Mouse (Mus musculus) lung, embryonic 14.5 days (tissue): Measurements from ENCODE around the gene Cenpn. TPM values are rescaled to one million over a fixed set of nuclear protein-coding genes. Genes with fewer than 3 reads are reported as not detected.
A peak's percentile ranks its signal among the peaks of the same experiment; 100 is the strongest.

Experiments used
- ATAC-seq: fragments of 200-750 bp; cut with Nextera tagmentation; 2 replicates; pipeline ENCODE4 v1.8.0; 2017; ENCODE audit warnings: mild to moderate bottlenecking, moderate TSS enrichment, moderate library complexity; ENCODE audit not compliant: insufficient read depth
- DNase-seq: peaks from one replicate; pipeline ENCODE4 v3.0.0-alpha.2; 2015
- H3K27ac ChIP-seq: fragments of 300-500 bp; sonication (generic); 2 replicates; pipeline ENCODE4 v1.5.1; 2014; ENCODE audit warnings: low read depth, mild to moderate bottlenecking, moderate library complexity
- H3K27me3 ChIP-seq: fragments of 300-500 bp; sonication (generic); 2 replicates; pipeline ENCODE4 v1.6.1; 2014; ENCODE audit warnings: low read length, control low read depth; ENCODE audit not compliant: insufficient read depth
- H3K36me3 ChIP-seq: fragments of 300-500 bp; sonication (generic); 2 replicates; pipeline ENCODE4 v1.6.1; 2014; ENCODE audit warnings: control low read depth; ENCODE audit not compliant: insufficient read depth
- H3K4me1 ChIP-seq: fragments of 300-500 bp; sonication (generic); 2 replicates; pipeline ENCODE4 v1.6.1; 2014; ENCODE audit warnings: antibody characterized with exemption, control low read depth; ENCODE audit not compliant: insufficient read depth
- H3K4me2 ChIP-seq: fragments of 300-500 bp; sonication (generic); 2 replicates; pipeline ENCODE4 v1.6.1; 2014; ENCODE audit warnings: mild to moderate bottlenecking
- H3K4me3 ChIP-seq: fragments of 300-500 bp; sonication (generic); 2 replicates; pipeline ENCODE4 v1.5.1; 2014; ENCODE audit warnings: low read depth, low read length
- H3K9ac ChIP-seq: fragments of 300-500 bp; sonication (generic); 2 replicates; pipeline ENCODE4 v1.6.1; 2014
- H3K9me3 ChIP-seq: fragments of 300-500 bp; sonication (generic); 2 replicates; pipeline ENCODE4 v1.6.1; 2016; ENCODE audit warnings: low read depth, low read length, control low read depth
- CTCF ChIP-seq: IDR thresholded peaks from 2 replicates; pipeline ENCODE4 v1.5.1; 2016; ENCODE audit warnings: antibody characterized with exemption, low read depth
- WGBS: fragments of 180-500 bp; shearing (Covaris S2); extraction: QIAGEN DNeasy Blood & Tissue Kit; methylation state at CpG from one replicate; pipeline ENCODE4 v1.1.7; 2014; 5-methylcytosine and 5-hydroxymethylcytosine counted together
- polyA plus RNA-seq: library from polyadenylated mRNA; unstranded; fragments of >200 nt; fragmentation: Nextera tagmentation; extraction: Ambion mirVana; gene quantifications from 2 replicates; pipeline ENCODE4 v1.2.1, GENCODE M21; 2014

Gene Cenpn
- polyA plus RNA-seq, 1 experiment from 2014 or later, result 58.9 TPM

GRCm38 (mm10) chr8:116891446-116891845 is 30.1 kb upstream of the Cenpn start:
- TF ChIP-seq CTCF, result no peak
- H3K27me3 ChIP-seq, result no peaks in the 10 kb centered on the region
- H3K36me3 ChIP-seq, result peaks cover 28% of the 10 kb centered on the region; the same call in 1 of the 2 replicates
- H3K27ac ChIP-seq, result no peak overlapping the region
- no peaks in the 10 kb centered on the region for H3K9me3 ChIP-seq
- 77% methylated on average over 5 of the region's 5 CpGs for WGBS
- no peak overlapping the region for H3K4me2 ChIP-seq
- H3K9ac ChIP-seq, result no peak overlapping the region
- no peak for DNase-seq
- H3K4me1 ChIP-seq, result no peaks in the 10 kb centered on the region
- no peak overlapping the region for H3K4me3 ChIP-seq
- no peak for ATAC-seq

- no peak overlapping the region for H3K9ac ChIP-seq
- DNase-seq (no peak), ATAC-seq (no peak)
- WGBS, result 87% methylated on average over 3 of the region's 3 CpGs
- no peaks in the 10 kb centered on the region for H3K27me3 ChIP-seq
- no peak overlapping the region for H3K4me2 ChIP-seq
- H3K4me3 ChIP-seq, result no peak overlapping the region
- H3K9me3 ChIP-seq, result no peaks in the 10 kb centered on the region
- H3K4me1 ChIP-seq, result no peaks in the 10 kb centered on the region
- H3K36me3 ChIP-seq, result peaks cover 28% of the 10 kb centered on the region; the same call in 1 of the 2 replicates
- H3K27ac ChIP-seq, result no peak overlapping the region
- TF ChIP-seq CTCF, result no peak
Measured at GRCm38 (mm10) chr8:116892130-116892529, 29.4 kb upstream of the Cenpn start.

- Histone ChIP-seq H3K4me3 (no peak overlapping the region), H3K27me3 (no peaks in the 10 kb centered on the region), H3K4me1 (no peaks in the 10 kb centered on the region), H3K27ac (no peak overlapping the region), H3K36me3 (peaks cover 28% of the 10 kb centered on the region; the same call in 1 of the 2 replicates), H3K9ac (no peak overlapping the region), H3K9me3 (no peaks in the 10 kb centered on the region), H3K4me2 (no peak overlapping the region)
- TF ChIP-seq CTCF, result no peak
- 54% methylated on average over 9 of the region's 9 CpGs for whole genome bisulfite sequencing
- no peak for DNase-seq
- ATAC-seq, result no peak
Measured at GRCm38 (mm10) chr8:116892636-116893035, 28.9 kb upstream of the Cenpn start.

GRCm38 (mm10) chr8:116893938-116894337 is 27.6 kb upstream of the Cenpn start:
- ATAC-seq, result no peak
- Histone ChIP-seq H3K27ac (no peak overlapping the region), H3K9ac (no peak overlapping the region), H3K9me3 (no peaks in the 10 kb centered on the region), H3K36me3 (peaks cover 19% of the 10 kb centered on the region; the same call in 1 of the 2 replicates), H3K4me1 (no peaks in the 10 kb centered on the region), H3K4me2 (no peak overlapping the region), H3K4me3 (no peak overlapping the region), H3K27me3 (no peaks in the 10 kb centered on the region)
- TF ChIP-seq CTCF, result no peak
- DNase-seq, result peak; percentile 2
- WGBS, result 44% methylated on average over 11 of the region's 11 CpGs

GRCm38 (mm10) chr8:116895521-116895920 is 26.0 kb upstream of the Cenpn start:
- H3K9ac ChIP-seq, result no peak overlapping the region
- DNase-seq (no peak), ATAC-seq (no peak)
- no peak overlapping the region for H3K4me3 ChIP-seq
- peaks cover 10% of the 10 kb centered on the region; the same call in 1 of the 2 replicates for H3K36me3 ChIP-seq
- H3K27me3 ChIP-seq, result no peaks in the 10 kb centered on the region
- 71% methylated on average over 6 of the region's 6 CpGs for WGBS
- no peaks in the 10 kb centered on the region for H3K9me3 ChIP-seq
- no peak for TF ChIP-seq CTCF
- no peak overlapping the region for H3K27ac ChIP-seq
- H3K4me1 ChIP-seq, result no peaks in the 10 kb centered on the region
- no peak overlapping the region for H3K4me2 ChIP-seq

- no peak for ATAC-seq
- no peak overlapping the region for H3K4me2 ChIP-seq
- H3K9me3 ChIP-seq, result no peaks in the 10 kb centered on the region
- DNase-seq, result no peak
- H3K4me1 ChIP-seq, result no peaks in the 10 kb centered on the region
- H3K27ac ChIP-seq, result no peak overlapping the region
- TF ChIP-seq CTCF, result no peak
- no peak overlapping the region for H3K4me3 ChIP-seq
- no peak overlapping the region for H3K9ac ChIP-seq
- peaks cover 27% of the 10 kb centered on the region for H3K36me3 ChIP-seq
- H3K27me3 ChIP-seq, result no peaks in the 10 kb centered on the region
- WGBS, result 92% methylated on average over 4 of the region's 4 CpGs
Measured at GRCm38 (mm10) chr8:116904736-116905135, 16.8 kb upstream of the Cenpn start.

- H3K4me3 ChIP-seq, result no peak overlapping the region
- H3K27ac ChIP-seq, result no peak overlapping the region
- TF ChIP-seq CTCF, result no peak
- no peak overlapping the region for H3K9ac ChIP-seq
- no peak overlapping the region for H3K4me2 ChIP-seq
- ATAC-seq (no peak), DNase-seq (no peak)
- WGBS, result 84% methylated on average over 4 of the region's 4 CpGs
- no peaks in the 10 kb centered on the region for H3K4me1 ChIP-seq
- peaks cover 32% of the 10 kb centered on the region for H3K36me3 ChIP-seq
- no peaks in the 10 kb centered on the region for H3K9me3 ChIP-seq
- H3K27me3 ChIP-seq, result no peaks in the 10 kb centered on the region
Measured at GRCm38 (mm10) chr8:116905252-116905651, 16.3 kb upstream of the Cenpn start.

GRCm38 (mm10) chr8:116905836-116906235 is 15.7 kb upstream of the Cenpn start:
- WGBS, result 95% methylated on average over 4 of the region's 4 CpGs
- no peak for TF ChIP-seq CTCF
- no peaks in the 10 kb centered on the region for H3K9me3 ChIP-seq
- H3K27ac ChIP-seq, result no peak overlapping the region
- no peak overlapping the region for H3K4me2 ChIP-seq
- no peaks in the 10 kb centered on the region for H3K27me3 ChIP-seq
- no peaks in the 10 kb centered on the region for H3K4me1 ChIP-seq
- no peak for DNase-seq
- no peak overlapping the region for H3K4me3 ChIP-seq
- ATAC-seq, result no peak
- H3K9ac ChIP-seq, result no peak overlapping the region
- H3K36me3 ChIP-seq, result peaks cover 37% of the 10 kb centered on the region
